Mouse (Mus musculus) left cerebral cortex, postnatal 25 days (tissue): ENCODE results near the gene Smarca4. TPM values are rescaled to one million over a fixed set of nuclear protein-coding genes. Genes with fewer than 3 reads are reported as not detected.
"Not testable (repeated sequence)": the region's sequence is repeated elsewhere in the genome, so short reads cannot be mapped to it uniquely, and the experiment has no call there.

ENCODE experiments used
- DNase-seq, 2 experiments: peaks; one replicate each; pipeline ENCODE4 v3.0.0; 2022; ENCODE audit warnings: low spot score in 2 of 2, mixed read lengths in 1 of 2
- intact Hi-C: fragments of 180-260 bp; cut with DNase I; formaldehyde crosslinking; loops from one replicate; pipeline ENCODE4 v1.15.1; 2025
- total RNA-seq, 2 experiments: library from RNA; stranded (reverse); gene quantifications; 2 replicates each; pipeline ENCODE4 v1.2.3; 2021

The Smarca4 gene
- total RNA-seq, 2 experiments from 2014 or later = 117 to 118 TPM

DNA sequence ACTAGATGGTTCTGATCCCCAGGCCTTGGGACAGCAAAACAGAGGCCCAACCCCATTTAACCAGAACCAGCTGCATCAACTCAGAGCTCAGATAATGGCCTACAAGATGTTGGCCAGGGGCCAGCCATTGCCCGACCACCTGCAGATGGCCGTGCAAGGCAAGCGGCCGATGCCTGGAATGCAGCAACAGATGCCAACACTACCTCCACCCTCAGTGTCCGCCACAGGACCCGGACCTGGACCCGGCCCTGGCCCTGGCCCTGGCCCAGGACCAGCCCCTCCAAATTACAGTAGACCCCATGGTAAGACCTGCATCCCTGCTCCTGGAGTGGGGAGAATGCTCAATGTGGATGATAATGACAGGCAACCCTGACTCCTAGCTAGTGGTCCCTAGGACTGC, 19.7 kb downstream of the Smarca4 start:
- intact Hi-C loops = no loop called here
- no peak for DNase-seq

DNA sequence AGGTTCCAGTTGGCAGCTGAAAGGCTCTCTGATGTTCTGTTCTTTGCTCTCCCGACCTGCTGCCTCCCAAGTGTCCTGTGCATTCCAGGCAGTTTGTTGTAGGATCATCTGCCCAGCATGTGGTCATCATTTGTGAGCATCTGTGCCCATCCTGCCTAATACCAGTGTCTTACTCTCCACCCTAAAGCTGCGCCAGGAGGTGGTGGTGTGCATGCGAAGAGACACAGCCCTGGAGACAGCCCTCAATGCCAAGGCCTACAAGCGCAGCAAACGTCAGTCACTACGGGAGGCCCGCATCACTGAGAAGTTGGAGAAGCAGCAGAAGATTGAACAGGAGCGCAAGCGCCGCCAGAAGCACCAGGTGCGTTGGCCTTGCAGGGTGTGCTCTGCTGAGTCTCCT, 23.1 kb downstream of the Smarca4 start:
- no peak for DNase-seq
- intact Hi-C loops = no loop called here

DNA sequence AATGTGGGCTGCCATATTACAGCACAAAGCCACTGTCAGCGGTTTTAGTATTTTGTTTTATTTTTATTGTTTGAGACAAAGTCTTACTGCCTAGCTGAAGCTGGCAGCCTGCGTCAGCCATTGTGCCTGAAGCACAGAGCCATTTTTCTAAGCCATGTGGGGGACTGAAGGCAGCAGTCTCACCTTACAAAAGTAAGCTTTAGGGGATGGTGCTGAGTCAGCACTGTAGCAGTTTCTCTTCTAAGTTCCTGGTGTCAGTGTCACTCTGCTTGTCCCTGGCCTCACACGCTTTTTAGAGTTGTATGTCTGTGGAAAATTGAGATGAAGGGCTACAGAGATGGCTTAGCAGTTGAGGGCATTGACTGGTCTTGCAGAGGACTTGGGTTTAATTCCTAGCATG, 30.4 kb downstream of the Smarca4 start:
- intact Hi-C loops = no loop called here
- no peak for DNase-seq

DNA sequence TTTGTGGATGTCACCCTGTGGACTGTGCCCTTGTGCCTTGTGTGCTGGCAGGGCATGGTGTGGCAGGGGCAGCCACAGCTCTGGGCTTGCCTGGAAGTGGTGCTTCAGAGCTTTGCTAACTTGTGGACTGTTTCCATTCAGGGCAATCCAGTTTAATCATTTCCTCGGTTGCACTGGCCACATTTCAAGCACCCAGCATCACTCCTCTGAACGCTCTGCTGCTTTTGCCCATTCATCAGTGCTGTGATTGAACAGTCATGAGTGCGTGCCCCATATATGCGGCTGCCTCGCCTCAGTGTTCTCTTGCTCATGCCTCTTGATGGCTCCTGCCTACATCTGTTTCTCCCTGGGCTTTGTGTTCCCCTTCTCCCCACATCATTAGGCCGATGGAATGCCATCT, 31.8 kb downstream of the Smarca4 start:
- DNase-seq = no peak
- intact Hi-C loops = no loop called here

DNA sequence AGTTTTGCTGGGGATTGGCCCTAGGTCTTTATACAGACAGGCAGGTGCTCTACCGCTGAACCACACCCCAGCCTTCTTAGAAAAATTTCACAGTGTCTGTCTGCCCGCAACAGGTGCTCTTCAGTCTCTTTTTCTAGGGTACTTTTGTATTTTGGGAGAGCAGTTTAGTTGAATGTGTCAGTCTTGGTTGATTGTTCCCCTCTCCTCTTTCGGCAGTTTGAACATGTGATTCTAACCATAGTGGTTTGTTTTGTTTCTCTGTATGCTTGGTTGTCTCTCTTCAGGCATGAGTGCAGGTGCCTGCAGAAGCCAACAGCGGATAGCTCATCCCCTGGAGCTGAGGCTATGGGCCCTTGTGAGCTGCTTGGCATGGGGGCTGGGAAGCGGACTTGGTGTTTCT, 36.3 kb downstream of the Smarca4 start:
- no peak for DNase-seq
- intact Hi-C loops = no loop called here

DNA sequence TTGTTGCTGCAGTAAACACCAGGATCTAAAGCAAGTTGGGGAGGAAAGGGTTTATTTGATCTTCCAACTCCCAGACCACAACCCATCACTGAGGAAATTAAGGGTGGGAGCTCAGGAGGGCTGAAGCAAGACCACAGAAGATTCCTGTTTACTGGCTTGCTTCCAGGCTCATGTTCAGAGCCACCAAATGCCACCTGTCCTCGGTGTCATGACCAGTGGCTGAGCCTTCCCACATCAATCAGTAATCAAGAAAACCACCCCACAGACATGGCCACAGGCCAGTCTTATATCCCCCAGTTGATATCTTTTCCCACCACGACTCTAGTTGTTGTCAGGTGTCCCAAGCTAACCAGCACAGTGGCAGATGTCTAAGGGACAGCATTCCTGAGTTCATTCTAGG, 37.3 kb downstream of the Smarca4 start:
- intact Hi-C loops = no loop called here

DNA sequence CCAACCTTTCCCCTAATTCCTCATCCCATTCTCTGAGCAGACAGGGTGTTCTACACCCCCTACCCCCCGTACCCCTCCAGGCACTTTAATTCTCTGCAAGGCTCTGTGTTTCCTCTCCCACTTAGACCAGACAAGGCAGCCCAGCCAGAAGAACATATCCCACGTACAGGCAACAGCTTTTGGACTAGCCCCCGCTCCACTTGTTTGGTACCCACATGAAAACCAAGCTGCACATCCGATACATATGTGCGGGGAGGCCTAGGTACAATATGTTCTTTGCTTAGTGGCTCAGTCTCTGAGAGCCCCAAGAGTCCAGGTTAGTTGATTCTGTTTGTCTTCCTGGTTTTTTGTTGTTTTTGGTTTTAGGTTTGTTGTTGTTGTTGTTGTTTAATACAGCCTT, 46.1 kb downstream of the Smarca4 start:
- intact Hi-C loops = no loop called here
- peak in 1 of 2 experiments; percentile 50 for DNase-seq

More for the DNA sequence above, 37.3 kb downstream of the Smarca4 start:
- no peak for DNase-seq

DNA sequence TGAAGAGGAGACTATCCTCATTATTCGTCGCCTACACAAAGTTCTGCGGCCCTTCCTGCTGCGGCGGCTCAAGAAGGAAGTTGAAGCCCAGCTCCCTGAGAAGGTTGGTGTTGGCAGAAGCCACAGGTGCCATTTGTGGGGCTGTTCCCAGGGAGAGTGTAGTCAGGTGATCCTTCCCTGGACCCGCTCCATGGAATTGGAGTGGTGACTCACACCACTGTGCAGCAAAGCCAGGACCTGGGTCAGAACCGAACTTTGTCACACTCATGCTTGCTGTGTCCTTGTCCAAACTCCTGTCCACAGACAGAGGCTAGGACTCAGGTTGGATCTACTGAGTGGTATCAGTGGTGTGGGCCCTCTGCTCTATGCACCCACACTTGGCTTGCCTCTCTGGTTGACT, 53.0 kb downstream of the Smarca4 start:
- DNase-seq = no peak

DNA sequence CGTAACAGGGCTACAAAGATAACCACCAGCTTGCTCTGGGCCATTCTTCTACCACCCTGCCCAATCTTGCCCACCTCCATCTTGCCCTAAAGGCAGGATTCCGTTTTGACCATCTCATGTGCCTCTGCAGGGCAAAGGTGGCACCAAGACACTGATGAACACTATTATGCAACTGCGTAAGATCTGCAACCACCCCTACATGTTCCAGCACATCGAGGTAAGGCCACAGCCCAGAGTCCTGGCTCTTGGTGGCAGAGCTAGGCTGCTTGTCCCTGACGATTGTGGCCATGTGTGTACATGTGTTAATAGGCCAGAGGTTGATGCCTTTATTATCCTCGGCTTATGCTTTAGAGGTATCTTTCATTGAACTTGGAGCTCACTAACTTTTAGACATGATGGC, 54.4 kb downstream of the Smarca4 start:
- intact Hi-C loops = no loop called here
- DNase-seq = no peak

More for the DNA sequence above, 53.0 kb downstream of the Smarca4 start:
- intact Hi-C loops = no loop called here

DNA sequence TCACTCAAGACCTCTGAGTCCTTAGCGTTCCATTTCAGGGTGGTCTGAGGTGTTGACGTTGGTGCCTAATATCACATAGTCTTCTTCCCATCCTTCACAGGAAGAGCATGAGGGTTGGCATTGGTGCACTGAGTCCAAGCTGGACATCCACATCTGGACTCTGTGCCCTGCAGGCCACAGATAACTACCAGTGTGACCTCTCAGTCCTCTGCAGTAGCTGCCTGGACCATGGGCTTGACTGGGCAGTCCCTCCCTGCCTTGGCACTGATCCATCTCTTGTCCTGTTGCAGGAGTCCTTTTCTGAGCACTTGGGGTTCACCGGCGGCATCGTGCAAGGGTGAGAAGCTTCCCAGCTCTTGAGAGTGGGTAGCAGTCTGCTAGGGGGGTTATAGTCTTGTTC, 55.8 kb downstream of the Smarca4 start:
- DNase-seq = no peak
- intact Hi-C loops = no loop called here

DNA sequence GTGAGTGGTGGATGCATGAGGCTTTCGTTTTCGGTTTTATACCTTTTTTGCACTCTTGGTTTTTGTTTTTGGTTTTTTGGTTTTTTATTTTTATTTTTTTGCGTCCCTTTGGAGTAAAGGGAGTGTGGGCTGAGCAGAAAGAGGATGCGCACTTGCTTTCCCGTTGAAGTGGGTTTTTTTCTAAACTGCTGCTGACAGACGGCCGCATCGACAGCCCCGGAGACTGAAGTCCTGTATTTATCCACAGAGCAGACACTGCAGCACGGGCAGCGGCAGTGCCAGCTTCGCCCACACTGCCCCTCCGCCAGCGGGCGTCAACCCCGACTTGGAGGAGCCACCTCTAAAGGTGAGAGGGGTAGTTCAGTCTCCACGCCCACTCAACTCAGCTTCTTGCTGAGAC, 61.7 kb downstream of the Smarca4 start:
- intact Hi-C loops = no loop called here
- peak; percentile 18 to 57 for DNase-seq

DNA sequence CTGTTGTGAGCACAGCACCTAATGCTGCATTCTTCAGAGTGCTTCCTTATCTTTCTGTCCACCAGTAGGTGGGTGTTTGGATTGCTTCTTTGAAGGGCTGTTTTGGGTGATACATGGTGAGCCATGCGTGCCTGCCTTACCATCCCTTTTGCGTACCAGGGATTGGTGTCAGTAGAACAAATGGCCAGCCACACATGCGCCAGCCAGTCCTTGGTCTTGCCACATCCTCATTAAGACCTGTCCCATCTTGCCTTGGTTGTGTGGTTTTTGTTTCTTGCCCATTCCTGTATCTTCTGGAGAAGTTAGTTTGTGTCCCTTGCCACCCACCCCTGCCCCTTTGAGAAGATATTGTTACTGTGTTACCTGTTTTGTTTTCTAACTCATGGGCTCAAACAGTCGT, 64.5 kb downstream of the Smarca4 start:
- DNase-seq = no peak
- intact Hi-C loops = no loop called here

DNA sequence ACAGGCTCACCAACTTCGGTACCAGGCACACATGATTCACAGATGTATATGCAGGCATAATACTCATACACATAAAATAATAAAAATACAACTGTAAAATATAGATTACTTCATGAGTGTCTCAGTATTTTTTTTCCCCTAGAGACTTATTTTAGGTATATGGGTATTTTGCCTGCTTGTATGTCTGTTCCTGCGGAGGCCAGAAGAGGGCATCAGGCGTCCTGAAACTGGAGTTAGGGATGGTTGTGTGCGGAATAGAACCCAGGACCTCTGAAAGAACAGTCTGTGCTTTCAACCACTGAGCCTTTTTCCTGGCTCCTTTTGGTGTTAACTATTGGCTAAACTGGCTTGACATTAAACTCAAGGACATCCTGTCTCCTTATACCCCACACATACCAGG, 66.9 kb downstream of the Smarca4 start:
- no peak for DNase-seq
- intact Hi-C loops = no loop called here

DNA sequence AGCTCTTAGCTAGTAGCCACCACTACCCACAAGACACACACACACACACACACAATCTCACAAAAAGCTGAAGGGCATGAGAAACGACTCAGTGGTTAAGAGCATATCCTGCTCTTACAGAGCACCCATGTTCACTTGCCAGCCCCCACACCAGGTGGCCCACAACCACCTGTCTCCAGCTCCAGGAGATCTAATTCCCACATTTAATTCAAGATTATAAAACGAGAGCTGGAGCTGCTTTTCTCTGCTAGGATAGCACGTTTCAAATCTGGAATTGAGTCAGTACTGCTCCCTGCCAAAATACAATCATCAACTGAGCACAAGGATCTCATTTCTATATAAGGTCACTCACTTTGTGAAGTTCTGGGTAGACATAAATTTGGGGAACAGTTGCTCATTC, 67.9 kb downstream of the Smarca4 start:
- DNase-seq = peak; percentile 31 to 70
- intact Hi-C loops = no loop called here

DNA sequence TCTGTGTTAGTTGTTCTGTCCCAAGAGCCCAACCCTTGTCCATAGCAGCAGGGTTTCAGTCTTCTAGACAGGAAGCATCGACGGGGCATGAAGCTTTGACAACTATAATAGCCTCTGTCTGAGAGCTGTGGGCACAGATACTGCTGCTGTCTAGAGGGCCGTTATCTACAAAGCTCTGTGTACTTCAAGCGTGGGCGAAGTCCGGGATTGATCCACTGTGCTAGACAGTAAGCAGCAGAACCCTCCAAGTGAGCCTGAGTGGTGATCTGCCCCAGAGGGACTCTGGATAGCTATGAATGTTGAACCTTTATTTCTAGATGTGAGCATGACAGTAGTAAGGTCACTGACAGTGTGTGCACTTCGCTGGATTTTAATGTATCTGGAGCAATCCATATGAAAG, 72.6 kb downstream of the Smarca4 start:
- no peak for DNase-seq
- intact Hi-C loops = loop anchor here (5.0 kb wide), 1 partner anchor 114 kb away; no protein-coding TSS in a partner anchor

DNA sequence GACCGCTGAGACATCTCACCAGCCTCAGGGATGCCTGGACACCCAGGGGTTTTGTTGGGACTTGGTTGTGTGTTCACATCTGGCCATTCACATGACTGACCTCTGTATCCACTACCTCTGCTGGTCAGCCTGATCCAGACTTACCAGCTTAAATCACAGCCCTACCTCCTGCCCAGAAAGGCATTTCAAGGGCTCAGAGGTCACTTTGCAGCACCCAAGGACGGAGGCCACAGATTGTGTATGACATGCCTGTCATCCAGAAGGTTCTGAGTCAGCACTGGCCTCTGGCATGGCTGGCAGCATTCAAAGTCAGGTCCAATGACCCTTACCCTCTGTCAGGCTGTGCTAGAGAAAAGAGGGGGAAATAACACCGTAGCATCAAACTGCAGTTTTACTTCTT, 74.1 kb downstream of the Smarca4 start:
- intact Hi-C loops = loop anchor here (10.0 kb wide), 1 partner anchor 185 kb away; no protein-coding TSS in a partner anchor
- no peak for DNase-seq

DNA sequence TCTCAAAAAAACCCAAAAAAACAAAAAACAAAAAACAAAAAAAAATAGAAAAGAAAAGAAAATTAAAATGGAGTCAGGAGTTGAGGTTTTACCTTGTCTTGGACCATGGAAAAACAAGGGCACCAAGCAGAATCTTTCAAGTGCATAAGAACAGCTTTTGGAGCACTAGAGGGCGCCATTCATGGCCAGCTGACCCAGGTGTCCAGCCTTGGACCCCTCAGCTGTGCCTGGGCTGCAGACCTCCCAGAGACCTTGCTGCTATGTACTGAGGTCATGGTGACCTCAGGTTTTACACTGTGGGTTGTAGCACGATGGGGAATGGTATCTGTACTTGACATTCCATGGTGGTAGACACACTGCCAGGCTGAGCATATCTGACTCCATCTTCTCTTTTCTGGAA, 75.9 kb downstream of the Smarca4 start:
- intact Hi-C loops = loop anchor here (10.0 kb wide), 1 partner anchor 183 kb away; no protein-coding TSS in a partner anchor

DNA sequence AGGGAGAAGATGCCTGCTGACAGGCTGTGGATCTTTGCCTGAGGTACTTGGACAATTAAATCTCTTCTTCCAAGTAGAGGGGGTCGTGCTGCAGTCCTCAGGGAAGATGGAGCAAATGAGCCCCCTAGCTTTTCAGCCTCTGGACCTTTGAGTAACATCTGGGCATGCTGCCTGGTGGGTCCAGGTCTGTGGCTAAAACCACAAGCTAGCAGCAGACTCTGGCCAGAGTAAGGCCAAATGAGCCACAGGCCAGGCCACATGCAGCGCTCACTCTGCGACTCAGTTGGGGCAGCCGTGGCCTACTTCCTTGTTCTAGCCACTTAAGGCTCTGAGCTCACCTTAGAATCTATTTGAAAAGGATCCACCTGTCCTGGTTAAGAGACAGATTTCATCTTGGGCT, 76.5 kb downstream of the Smarca4 start:
- no peak for DNase-seq
- intact Hi-C loops = loop anchor here (10.0 kb wide), 1 partner anchor 182 kb away; no protein-coding TSS in a partner anchor

More for the DNA sequence above, 75.9 kb downstream of the Smarca4 start:
- no peak for DNase-seq

DNA sequence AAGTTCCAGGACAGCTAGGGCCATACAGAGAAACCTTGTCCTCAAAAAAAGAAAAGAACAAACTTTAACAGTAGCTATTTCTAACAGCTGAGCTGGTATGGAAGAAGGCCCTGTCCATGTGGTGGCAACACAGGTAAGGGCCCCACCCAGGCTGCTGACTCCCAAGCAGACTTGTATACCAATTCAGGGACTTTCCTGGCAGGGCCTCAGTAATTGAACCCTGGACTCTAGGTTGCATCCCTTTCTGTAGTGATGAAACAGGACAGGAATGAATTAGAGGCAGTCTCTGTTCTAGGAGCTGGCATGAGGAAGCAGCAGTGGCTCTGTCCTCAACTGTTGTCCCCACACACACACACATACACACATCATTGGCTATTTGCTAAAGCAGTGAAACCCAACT, 78.1 kb downstream of the Smarca4 start:
- intact Hi-C loops = loop anchor here (10.0 kb wide), 1 partner anchor 181 kb away; no protein-coding TSS in a partner anchor
- no peak for DNase-seq

DNA sequence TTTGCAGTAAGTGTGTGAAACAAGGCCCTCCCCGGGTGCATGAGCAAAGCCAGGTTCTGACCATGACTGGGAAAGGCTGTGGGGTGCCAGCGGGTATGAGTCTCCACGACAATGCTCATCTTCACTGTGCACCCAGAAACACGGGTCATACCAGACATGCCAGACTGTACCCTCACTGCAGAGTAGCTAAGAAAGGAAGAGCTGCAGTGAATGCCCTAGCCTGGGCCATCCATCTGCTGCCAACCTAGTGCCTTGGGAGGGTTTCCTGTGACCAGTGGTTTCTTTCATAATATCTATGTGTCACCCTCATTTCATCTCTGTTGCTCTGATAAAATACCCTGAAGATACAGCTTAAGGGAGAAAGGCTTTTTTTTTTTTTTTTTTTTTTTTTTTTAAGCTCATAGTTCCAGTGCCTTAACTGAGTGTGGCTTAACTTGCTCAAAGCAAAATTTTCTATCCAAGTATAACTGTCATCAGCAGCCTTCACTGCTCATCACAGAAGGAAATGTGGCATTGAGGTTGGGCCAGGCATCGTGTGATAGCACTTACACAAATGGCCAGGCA, 79.3 kb downstream of the Smarca4 start:
- intact Hi-C loops = loop anchor here (10.0 kb wide), 1 partner anchor 179 kb away; no protein-coding TSS in a partner anchor
- no peak for DNase-seq

DNA sequence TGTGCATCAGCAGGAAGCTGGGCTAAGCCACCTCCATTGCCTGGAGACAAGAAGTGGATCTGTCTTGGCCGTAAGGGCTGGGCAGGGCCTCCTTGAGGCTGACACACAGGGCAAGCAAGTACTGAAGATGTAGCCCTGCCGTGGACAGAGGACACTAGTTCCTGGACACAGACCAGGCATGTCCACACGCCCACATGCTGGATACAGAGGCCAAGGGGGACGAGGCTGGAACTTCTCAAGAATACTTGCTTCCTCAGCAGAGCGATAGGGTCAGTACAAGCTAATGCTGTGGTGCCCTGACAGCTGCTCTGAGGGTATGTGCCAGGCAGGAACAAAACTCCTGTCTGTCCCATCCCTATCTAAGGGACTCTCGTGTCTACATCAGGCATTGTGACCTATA, 81.2 kb downstream of the Smarca4 start:
- intact Hi-C loops = loop anchor here (10.0 kb wide), 1 partner anchor 178 kb away; no protein-coding TSS in a partner anchor
- DNase-seq = no peak

DNA sequence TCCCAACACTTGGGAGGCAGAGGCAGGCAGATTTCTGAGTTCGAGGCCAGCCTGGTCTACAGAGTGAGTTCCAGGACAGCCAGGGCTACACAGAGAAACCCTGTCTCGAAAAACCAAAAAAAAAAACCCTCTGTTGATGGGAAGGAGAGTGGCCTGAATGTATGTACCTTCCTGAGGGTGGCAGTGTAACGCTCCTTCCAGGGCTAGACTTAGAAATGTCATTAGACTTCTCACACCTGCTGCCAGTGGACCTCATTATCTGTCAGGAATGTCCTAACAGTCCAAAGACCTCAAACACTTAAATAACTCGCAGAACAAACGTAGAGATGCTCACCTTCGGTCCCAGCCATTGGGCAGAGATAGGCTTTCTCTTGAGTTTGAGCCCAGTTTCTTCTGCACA, 83.3 kb downstream of the Smarca4 start:
- intact Hi-C loops = loop anchor here (10.0 kb wide), 1 partner anchor 176 kb away; no protein-coding TSS in a partner anchor
- DNase-seq = not testable (repeated sequence)
